Mouse (Mus musculus) heart, postnatal 14 days (tissue): Measurements from ENCODE around the gene Fxyd1. TPM values are rescaled to one million over a fixed set of nuclear protein-coding genes. Genes with fewer than 3 reads are reported as not detected.

Experiments
- DNase-seq, 2 experiments: peaks; one replicate each; pipeline ENCODE4 v3.0.0; 2021 to 2022
- intact Hi-C: fragments of 180-260 bp; cut with DNase I; formaldehyde crosslinking; loops from one replicate; pipeline ENCODE4 v1.15.1; 2025
- total RNA-seq, 2 experiments: library from RNA; stranded (reverse); gene quantifications; 2 replicates each; pipeline ENCODE4 v1.2.3; 2021

The Fxyd1 gene
- total RNA-seq, 2 experiments from 2014 or later = 712 to 747 TPM

DNA sequence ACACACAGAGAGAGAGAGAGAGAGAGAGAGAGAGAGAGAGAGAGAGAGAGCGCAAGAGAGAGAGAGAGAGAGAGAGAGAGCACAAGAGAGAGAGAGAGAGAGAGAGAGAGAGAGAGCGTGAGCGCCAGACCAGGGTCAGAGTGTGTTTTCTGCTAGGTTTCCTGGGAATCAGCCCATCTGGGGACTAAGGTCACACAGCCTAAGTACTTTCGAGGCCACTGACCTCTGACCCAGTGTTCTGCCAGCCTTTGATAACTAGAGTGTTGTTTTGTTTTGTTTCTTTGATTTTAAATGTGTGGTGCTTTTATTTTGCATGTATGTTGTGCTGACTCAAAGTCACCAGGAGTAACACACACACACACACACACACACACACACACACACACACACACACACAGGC lies 1.1 kb downstream of the Fxyd1 start:
- no peak for DNase-seq
- intact Hi-C loops = loop anchor here (5.0 kb wide), 1 partner anchor 116 kb away; no protein-coding TSS in a partner anchor

GRCm38 (mm10) chr7:31055354-31055824 lies 1.6 kb downstream of the Fxyd1 start:
- peak; percentile 92 to 94 for DNase-seq
- intact Hi-C loops = loop anchor here (5.0 kb wide), 1 partner anchor 117 kb away; no protein-coding TSS in a partner anchor

GRCm38 (mm10) chr7:31054661-31055320 lies 2.2 kb downstream of the Fxyd1 start:
- intact Hi-C loops = loop anchor here (5.0 kb wide), 1 partner anchor 118 kb away; no protein-coding TSS in a partner anchor
- DNase-seq = peak; percentile 65 to 75

- intact Hi-C loops = no loop called here
- DNase-seq = no peak
Observed at GRCm38 (mm10) chr7:31053882-31054447, 3.0 kb downstream of the Fxyd1 start.

DNA sequence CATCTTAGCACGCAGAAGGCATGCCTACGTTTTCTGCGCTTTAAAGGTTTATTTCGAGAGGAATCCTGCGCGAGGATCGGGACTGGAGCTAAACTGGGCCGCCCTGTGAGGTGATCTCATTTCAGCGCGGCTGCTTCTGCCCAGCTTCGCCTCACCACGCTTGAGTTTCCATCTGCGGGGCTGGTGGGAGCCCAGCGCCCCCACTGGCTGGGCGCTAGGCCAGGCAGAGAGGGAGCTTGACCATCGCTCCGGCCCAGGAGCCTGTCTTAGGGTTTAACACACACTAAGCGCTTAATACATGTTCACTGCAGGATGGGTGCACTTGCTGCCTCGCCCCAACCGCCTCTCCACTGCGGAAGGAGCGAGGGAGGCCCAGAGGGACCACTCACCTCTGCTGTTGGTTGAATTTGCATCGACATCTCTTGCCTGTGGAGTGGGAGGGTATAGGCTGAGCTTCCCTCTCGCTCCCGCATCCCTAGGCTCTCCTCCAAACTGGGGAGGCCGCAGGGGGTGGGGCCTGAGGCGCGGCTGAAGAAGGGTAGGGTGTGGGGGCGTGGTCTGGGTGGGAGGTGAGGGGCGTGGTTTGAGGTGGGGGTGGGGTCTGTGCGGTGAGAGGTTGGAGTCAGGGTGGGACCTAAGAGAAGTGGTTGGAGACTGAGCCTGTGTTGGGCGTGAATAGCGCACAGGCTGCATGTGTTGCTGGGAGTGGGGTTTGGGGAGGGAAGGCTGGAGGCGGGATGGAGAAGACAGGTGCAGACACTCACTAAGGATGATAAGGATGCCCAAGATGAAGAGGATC lies 4.2 kb downstream of the Fxyd1 start:
- peak in 1 of 2 experiments; percentile 56 for DNase-seq
- intact Hi-C loops = no loop called here

GRCm38 (mm10) chr7:31052251-31052635 lies 4.8 kb downstream of the Fxyd1 start:
- intact Hi-C loops = no loop called here
- DNase-seq = no peak

- intact Hi-C loops = no loop called here
- DNase-seq = no peak
Observed at GRCm38 (mm10) chr7:31051321-31052021, 5.5 kb downstream of the Fxyd1 start, which contains the start of gene Fxyd7. Gene Fxyd7, minus strand, starts transcription at chr7:31051467.

- intact Hi-C loops = no loop called here
- no peak for DNase-seq
Observed at GRCm38 (mm10) chr7:31050921-31051320, 6.1 kb downstream of the Fxyd1 start.

DNA sequence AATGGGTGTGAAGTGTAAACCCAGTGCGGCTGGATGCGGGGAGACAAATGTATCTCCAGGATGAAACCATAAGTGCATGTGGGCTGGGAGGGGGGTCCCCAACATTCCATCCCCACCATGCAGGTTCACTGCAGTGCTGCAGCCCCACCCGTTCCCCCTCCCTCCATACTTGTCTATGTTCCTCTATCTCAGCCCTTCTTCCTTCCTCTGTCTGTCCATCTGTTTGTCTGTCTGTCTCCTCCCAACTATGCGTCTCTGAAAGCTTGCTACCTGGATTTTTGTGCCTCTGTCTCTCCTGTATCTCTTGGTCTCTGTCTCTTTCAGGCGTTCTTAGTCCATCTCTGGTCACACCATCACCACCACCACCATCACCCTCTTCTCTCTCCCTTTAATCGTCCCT lies 6.5 kb downstream of the Fxyd1 start:
- intact Hi-C loops = no loop called here
- no peak for DNase-seq

DNA sequence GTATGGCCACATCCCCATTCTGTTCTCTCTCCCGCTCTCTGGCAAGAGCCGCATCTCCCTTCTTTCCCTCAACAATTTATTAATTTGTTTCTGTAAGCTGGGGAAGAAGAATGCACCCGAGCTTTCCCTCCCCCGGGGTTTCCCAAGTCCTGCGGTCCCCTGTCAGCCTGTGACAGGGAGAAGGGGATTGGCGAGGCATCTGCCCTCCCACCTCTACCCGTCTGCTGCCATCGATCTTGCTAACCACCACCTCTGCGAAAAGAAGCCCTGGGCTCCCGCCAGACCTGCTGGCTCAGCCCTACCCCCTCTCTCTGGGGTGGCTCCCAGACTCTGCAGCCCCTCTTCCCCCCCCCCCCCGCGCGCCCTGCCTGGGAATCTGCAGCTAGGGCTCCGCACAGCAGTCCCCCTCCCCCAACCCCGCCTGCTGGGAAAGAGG lies 7.1 kb downstream of the Fxyd1 start:
- DNase-seq = no peak
- intact Hi-C loops = loop anchor here (10.0 kb wide), 1 partner anchor 75 kb away; the partner anchor contains the start of genes Fam187b and Lsr

- no peak for DNase-seq
- intact Hi-C loops = loop anchor here (10.0 kb wide), 1 partner anchor 74 kb away; the partner anchor contains the start of genes Fam187b and Lsr
Observed at GRCm38 (mm10) chr7:31049135-31049845, 7.7 kb downstream of the Fxyd1 start.

DNA sequence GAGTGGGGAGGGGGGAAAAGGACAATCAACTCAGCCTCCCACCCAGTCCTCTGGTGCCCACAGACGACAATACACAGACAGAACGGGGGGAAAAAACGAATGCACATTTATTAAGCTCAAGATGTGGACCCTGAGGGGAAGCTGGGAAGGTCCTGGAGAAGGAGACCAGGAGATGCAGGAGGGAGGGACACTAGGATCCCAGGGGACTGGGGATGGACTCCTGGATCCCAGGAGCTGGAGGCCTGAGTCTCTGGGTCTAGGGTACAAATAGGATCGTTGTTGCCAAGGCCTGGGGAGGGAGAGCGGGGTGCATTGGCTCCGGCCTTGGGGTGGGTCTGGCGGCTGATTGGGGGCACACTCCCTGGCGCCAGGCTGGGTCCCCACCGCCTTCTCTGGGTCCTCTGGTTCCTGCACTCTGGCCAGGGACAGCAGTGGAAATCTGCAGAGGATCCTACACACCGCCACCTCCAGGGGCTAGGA lies 14.5 kb downstream of the Fxyd1 start, which contains the start of gene Fxyd5:
Gene Fxyd5 (minus strand): TSS at position 51 of the 480 bp plus-strand sequence.
- no peak for DNase-seq
- intact Hi-C loops = loop anchor here (5.0 to 10.0 kb wide), 2 partner anchors 35 to 68 kb away; partner anchors contain the start of genes Fam187b and Lsr

DNA sequence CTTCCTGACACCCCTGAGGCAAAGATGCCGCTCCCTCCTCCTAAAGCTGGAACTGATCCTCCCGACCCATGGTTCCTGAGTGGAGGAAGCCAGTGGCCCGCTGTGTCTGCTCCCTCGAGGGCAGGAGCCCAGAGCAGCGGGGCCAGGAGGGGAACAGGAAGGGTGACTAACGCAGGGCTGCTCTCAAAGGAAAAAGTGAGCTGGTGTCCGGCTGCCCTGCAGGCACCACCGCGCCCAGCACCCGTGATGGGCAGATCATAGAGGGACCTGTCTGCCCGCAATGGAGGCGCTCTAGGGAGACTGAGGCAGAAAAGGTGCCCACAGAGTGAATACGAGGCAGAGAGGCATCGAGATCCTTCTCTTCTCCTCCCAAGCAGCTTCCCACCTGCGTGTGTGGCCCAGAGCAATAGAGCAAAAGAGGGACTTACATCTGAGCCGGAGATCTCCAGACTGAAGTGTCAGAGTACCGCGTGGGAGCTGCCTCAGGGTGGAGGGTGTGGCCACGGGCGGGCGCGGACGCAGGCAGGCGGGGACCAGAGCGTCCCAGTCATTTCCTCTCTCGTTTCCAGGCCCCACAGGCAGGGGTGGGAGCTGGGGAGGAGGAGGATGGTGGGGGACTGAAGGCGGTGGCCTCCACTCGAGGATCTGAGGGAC lies 15.2 kb downstream of the Fxyd1 start:
- DNase-seq = peak; percentile 71 to 73
- intact Hi-C loops = loop anchor here (5.0 to 10.0 kb wide), 2 partner anchors 34 to 67 kb away; partner anchors contain the start of genes Fam187b and Lsr

DNA sequence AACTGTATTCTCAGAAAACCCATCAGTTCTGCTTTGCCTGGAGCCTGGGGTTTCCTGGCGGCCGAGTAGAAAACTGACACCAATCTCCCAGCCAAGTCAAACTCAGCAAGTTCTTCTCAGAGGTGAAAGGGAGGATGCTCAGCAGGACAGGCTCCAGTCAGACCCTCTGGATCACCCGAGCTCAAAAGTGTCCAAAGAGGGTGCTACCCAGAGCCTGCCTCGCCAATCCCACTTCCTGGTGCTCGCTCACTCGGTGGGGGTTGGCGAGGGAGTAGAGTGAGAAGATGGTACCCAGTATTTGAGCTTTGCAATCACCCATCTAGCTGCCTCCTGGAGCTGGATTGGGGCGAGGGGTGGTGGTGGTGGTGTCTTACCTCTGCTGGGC lies 16.0 kb downstream of the Fxyd1 start:
- no peak for DNase-seq
- intact Hi-C loops = loop anchor here (5.0 to 10.0 kb wide), 2 partner anchors 34 to 66 kb away; partner anchors contain the start of genes Fam187b and Lsr

DNA sequence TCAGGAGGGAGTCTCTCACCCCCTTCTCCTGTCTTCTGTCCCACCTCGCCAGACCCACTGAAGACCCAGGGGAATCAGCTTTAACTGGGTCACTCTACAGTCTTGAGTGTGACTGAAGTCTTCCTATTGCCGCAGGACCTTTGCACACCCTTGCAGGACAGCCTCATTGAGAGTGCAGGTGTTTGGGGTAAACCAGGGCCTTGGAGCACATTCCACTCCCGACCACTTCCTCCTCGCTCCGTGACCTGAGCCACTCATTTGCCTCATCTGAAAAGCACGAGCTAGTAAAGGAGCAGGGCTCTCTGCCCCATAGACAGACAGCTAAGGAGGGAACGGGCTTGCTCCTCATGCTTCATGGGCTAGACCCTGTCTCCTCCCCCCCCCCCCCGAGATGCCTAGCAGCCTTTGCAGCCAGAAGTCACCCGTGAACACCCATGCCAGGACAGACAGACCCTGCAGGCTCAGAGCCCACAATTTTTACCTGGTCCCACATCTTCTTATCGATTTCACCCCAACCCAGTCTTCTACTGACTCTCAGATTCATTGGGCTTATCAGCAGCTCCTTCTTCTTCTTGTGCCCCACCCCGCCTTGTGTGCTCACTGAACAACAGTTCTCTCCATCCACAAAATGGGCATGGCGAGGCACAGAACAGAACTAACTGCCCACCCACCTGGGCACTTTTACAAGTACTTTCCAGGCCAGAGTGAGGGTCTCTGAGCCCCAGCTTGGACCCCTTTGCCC lies 16.5 kb downstream of the Fxyd1 start:
- intact Hi-C loops = loop anchor here (5.0 to 10.0 kb wide), 2 partner anchors 33 to 66 kb away; partner anchors contain the start of genes Fam187b and Lsr
- no peak for DNase-seq

DNA sequence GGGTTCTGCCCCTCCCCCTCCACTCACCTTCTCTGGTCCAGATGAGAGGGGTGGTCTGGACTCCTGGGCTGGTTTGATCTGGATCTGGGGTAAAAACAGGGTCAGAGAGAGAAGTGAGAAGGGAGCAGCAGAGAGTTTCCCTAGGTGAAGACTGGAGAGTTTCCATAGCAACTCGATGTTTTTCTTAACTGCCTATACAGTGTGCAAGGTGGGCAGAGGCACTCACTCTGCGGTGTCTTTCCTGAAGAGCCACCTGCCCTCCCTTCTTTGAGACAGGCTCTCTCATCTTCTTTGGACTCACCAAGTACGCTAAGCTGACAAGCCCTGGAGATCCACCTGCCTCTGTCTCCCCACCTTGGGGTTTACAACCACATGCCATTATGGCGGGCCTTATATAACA lies 18.0 kb downstream of the Fxyd1 start:
- intact Hi-C loops = no loop called here
- no peak for DNase-seq

- DNase-seq = no peak
- intact Hi-C loops = no loop called here
Observed at GRCm38 (mm10) chr7:31037675-31038074, 19.3 kb downstream of the Fxyd1 start.

DNA sequence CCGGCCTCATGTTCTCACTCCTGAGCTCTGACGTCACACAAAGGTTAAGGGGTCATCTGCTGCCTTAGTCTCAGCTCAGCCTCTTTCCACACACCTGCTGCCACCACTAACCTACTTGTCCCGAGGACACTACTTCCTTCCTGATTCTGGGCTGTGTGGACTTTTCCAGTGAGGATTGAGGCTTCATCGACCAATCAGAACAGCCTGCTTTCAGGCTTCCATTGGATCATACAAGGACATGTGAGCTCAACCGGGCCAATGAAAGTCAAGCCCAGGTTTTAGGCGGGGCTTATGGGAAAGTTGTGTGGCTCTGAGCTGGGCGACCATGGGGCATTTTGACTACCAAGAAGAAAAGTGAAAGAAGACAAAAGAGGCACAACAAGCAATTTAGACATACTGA lies 20.1 kb downstream of the Fxyd1 start:
- no peak for DNase-seq
- intact Hi-C loops = no loop called here
